Mouse (Mus musculus) C2C12 (cell line): ENCODE results near the gene Zkscan1.

Source experiments
- CEBPB ChIP-seq: IDR thresholded peaks from one replicate; pipeline ENCODE4 v1.6.1; 2011; ENCODE audit warnings: low read depth, mild to moderate bottlenecking, control low read depth, moderate library complexity
- CTCF ChIP-seq: IDR thresholded peaks from one replicate; pipeline ENCODE4 v1.5.1; 2011; ENCODE audit not compliant: control insufficient read depth, insufficient read depth, insufficient read length
- FOSL1 ChIP-seq: IDR thresholded peaks from one replicate; pipeline ENCODE4 v1.8.0; 2011; ENCODE audit warnings: mild to moderate bottlenecking, low read length; ENCODE audit not compliant: poor library complexity, insufficient read depth, severe bottlenecking
- MAX ChIP-seq: IDR thresholded peaks from one replicate; pipeline ENCODE4 v1.6.1; 2011; ENCODE audit warnings: mild to moderate bottlenecking, control low read depth
- MYOD1 ChIP-seq: IDR thresholded peaks from one replicate; pipeline ENCODE4 v1.6.1; 2011; ENCODE audit warnings: low read depth; ENCODE audit not compliant: control insufficient read depth, insufficient read length
- MYOG ChIP-seq: IDR thresholded peaks from one replicate; pipeline ENCODE4 v1.6.1; 2011; ENCODE audit not compliant: control insufficient read depth, insufficient read length; ENCODE audit errors: extremely low read depth
- USF1 ChIP-seq: IDR thresholded peaks from one replicate; pipeline ENCODE4 v1.6.1; 2011; ENCODE audit warnings: low read depth, mild to moderate bottlenecking, control low read depth, moderate library complexity

- TF ChIP-seq CTCF (no peak), FOSL1 (no peak), MAX (no peak), CEBPB (no peak), MYOG (no peak), USF1 (no peak), MYOD1 (no peak)
Measured at GRCm38 (mm10) chr5:138154390-138154789, 69.5 kb downstream of the Zkscan1 start.
